Mouse (Mus musculus): ENCODE results near the gene Vmn2r26. TPM values are rescaled to one million over a fixed set of nuclear protein-coding genes. Genes with fewer than 3 reads are reported as not detected.

The Vmn2r26 gene
- polyA plus RNA-seq (2012; rRNA removed) = not detected in 2 replicates

DNA sequence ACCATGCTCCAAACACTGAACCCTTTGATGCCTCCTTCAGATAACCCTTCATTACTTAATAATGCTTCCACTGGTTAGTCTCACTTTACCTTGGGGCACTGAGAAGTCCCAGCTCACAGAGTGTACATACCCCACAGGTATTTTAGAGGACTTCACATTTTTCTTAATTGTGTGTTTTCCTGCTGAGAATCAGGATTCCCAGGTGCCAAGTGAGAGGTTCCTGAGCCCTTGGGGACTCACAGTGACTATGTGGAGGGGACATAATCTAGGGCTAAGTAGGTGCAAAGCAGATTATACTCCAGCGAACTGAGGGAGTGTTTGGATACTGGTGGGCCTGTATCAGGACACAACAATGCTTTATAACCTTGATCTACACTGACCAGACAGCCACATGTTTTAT is at the start of gene Vmn2r26:
Gene Vmn2r26 (plus strand): TSS at position 301 of the 400 bp plus-strand sequence.

Other genes with a start within 250 kb of the Vmn2r26 start
- not detected in 2 replicates for gene Vmn2r24, start 245.7 kb upstream of the Vmn2r26 start, polyA plus RNA-seq (2012; rRNA removed)
- gene Vmn2r25, start 171.1 kb upstream of the Vmn2r26 start, polyA plus RNA-seq (2012; rRNA removed) = not detected in 2 replicates
- not detected in 2 replicates for gene Vmn2r27, start 207.3 kb downstream of the Vmn2r26 start, polyA plus RNA-seq (2012; rRNA removed)

Measured in ovary, adult 2 months (tissue).